ENCODE assay signal across 20 mouse cellular contexts in genomic region chr6:34355349-34355747, GRCm38 (mm10). TPM values are rescaled to one million over a fixed set of nuclear protein-coding genes. Genes with fewer than 3 reads are reported as not detected.
DNase-seq lines count a peak whose midpoint lies in the region; ATAC-seq and TF ChIP-seq lines count a peak whose summit lies in the region.
"Had no signal": no experiment of that assay in that cellular context is flagged by ENCODE, and none has a peak within 500 bp of the region (broad histone marks: within the 10 kb centered on the region; RNA-seq: fewer than 3 reads in every experiment).

No protein-coding gene starts in this region.

- H3K36me3 ChIP-seq in hindbrain, postnatal 0 days (ENCODE audit: insufficient read depth, low read length): no peaks in the 10 kb centered on the region
- no peaks in the 10 kb centered on the region for H3K36me3 ChIP-seq in hindbrain, embryonic 13.5 days
- no peaks in the 10 kb centered on the region for H3K36me3 ChIP-seq in testis, adult 2 months (ENCODE audit: control insufficient read depth, insufficient read depth, low read length)
- H3K36me3 ChIP-seq: neural tube, embryonic 13.5 days had no signal

- H3K4me2 ChIP-seq in hindbrain, postnatal 0 days (ENCODE audit: low read depth, low read length): no peak overlapping the region
- no peak overlapping the region for H3K4me2 ChIP-seq in hindbrain, embryonic 13.5 days
- H3K4me2 ChIP-seq: neural tube, embryonic 13.5 days had no signal

- no peak for TF ChIP-seq POLR2A in testis, adult 2 months (IDR thresholded peaks at IDR 0.05; ENCODE audit: control insufficient read depth, low read depth, low read length)

- H3K9ac ChIP-seq in hindbrain, postnatal 0 days (replicated peaks; ENCODE audit: low read length): no peak overlapping the region
- H3K9ac ChIP-seq in hindbrain, embryonic 13.5 days: no peak overlapping the region
- H3K9ac ChIP-seq: liver, embryonic 14.5 days; neural tube, embryonic 13.5 days had no signal

- H3K27me3 ChIP-seq in hindbrain, postnatal 0 days (ENCODE audit: insufficient read depth, low read length): no peaks in the 10 kb centered on the region
- no peaks in the 10 kb centered on the region for H3K27me3 ChIP-seq in hindbrain, embryonic 13.5 days
- no peaks in the 10 kb centered on the region for H3K27me3 ChIP-seq in testis, adult 2 months (ENCODE audit: control insufficient read depth, insufficient read depth, low read length)
- H3K27me3 ChIP-seq: neural tube, embryonic 13.5 days had no signal

- peak; percentile 19; the same call in 1 of the 2 replicates for TF ChIP-seq CTCF in hindbrain, postnatal 0 days (IDR thresholded peaks at IDR 0.05; ENCODE audit: low read depth)
- no peak for TF ChIP-seq CTCF in testis, adult 2 months (IDR thresholded peaks at IDR 0.05; ENCODE audit: control insufficient read depth, insufficient read depth, insufficient replicate concordance, low read depth, low read length)

- no peak overlapping the region for H3K27ac ChIP-seq in hindbrain, postnatal 0 days
- H3K27ac ChIP-seq in hindbrain, embryonic 13.5 days: no peak overlapping the region
- H3K27ac ChIP-seq in testis, adult 2 months (ENCODE audit: control insufficient read depth, insufficient read depth, low read depth, low read length): peak overlapping the region; percentile 55
- H3K27ac ChIP-seq: liver, embryonic 14.5 days; neural tube, embryonic 13.5 days had no signal

- peak; percentile 10 for DNase-seq in adrenal gland, postnatal 14 days
- no peak for DNase-seq in adrenal gland, postnatal 36 days
- no peak for DNase-seq in hindbrain, postnatal 0 days (ENCODE audit: low spot score)
- no peak for DNase-seq in testis, postnatal 10 days (ENCODE audit: low spot score)
- DNase-seq in urinary bladder, postnatal 36 days (ENCODE audit: low spot score in 2 of 2): no peak
- DNase-seq: cerebellum, adult 18-20 months; gastrocnemius, postnatal 25 days; kidney, adult 11 months; kidney, postnatal 25 days; right cerebral cortex, postnatal 25 days had no signal

- no peak for ATAC-seq in hindbrain, postnatal 0 days
- no peak for ATAC-seq in hindbrain, embryonic 13.5 days (ENCODE audit: low FRiP score)
- no peak for ATAC-seq in erythroblast, adult 5-6 weeks (replicated peaks; ENCODE audit: low FRiP score, poor library complexity, severe bottlenecking)

- H3K9me3 ChIP-seq in hindbrain, postnatal 0 days (ENCODE audit: low read length): no peaks in the 10 kb centered on the region
- no peaks in the 10 kb centered on the region for H3K9me3 ChIP-seq in hindbrain, embryonic 13.5 days
- H3K9me3 ChIP-seq: neural tube, embryonic 13.5 days had no signal

- no peaks in the 10 kb centered on the region for H3K4me1 ChIP-seq in hindbrain, postnatal 0 days (ENCODE audit: insufficient read depth, low read length)
- 0 out of 2 replicates have a peak, but pooled peaks cover 4% of the 10 kb centered on the region for H3K4me1 ChIP-seq in hindbrain, embryonic 13.5 days (replicated peaks)
- no peaks in the 10 kb centered on the region for H3K4me1 ChIP-seq in testis, adult 2 months (ENCODE audit: control insufficient read depth, insufficient read depth, low read length)

- H3K4me3 ChIP-seq in hindbrain, postnatal 0 days (ENCODE audit: low read length): no peak overlapping the region
- H3K4me3 ChIP-seq in hindbrain, embryonic 13.5 days: no peak overlapping the region
- peak overlapping the region; percentile 62; the same call in 1 of the 2 replicates for H3K4me3 ChIP-seq in testis, adult 2 months (ENCODE audit: control insufficient read depth, low read depth, low read length)
- H3K4me3 ChIP-seq: neural tube, embryonic 13.5 days had no signal

- WGBS in hindbrain, postnatal 0 days: 83% methylated on average over 6 of the region's 6 CpGs
- WGBS in hindbrain, embryonic 13.5 days: 82% methylated on average over 6 of the region's 6 CpGs

RNA-seq across cellular contexts. Expression of gene Akr1b8, which starts 1.4 kb away (rescaled TPM):
- total RNA-seq in adrenal gland, postnatal 14 days (2021): 153 and 188 TPM in 2 replicates
- total RNA-seq in adrenal gland, postnatal 36 days (2021): 100 to 1,000 TPM; 233 to 373 TPM
- total RNA-seq in hindbrain, postnatal 0 days (2014; rRNA removed): 1.6 and 2.0 TPM in 2 replicates
- polyA plus RNA-seq in hindbrain, postnatal 0 days (2015; fragmentation: Nextera tagmentation; extraction: Ambion mirVana): 3.2 and 3.8 TPM in 2 replicates
- 7.7 and 9.7 TPM in 2 replicates for polyA plus RNA-seq in hindbrain, embryonic 13.5 days (2015; fragmentation: Nextera tagmentation; extraction: Ambion mirVana)
- polyA plus RNA-seq in testis, adult 2 months (2012; rRNA removed): 26.1 and 29.6 TPM in 2 replicates
- total RNA-seq in erythroblast, adult 5-6 weeks (2015; ENCODE audit: low replicate concordance): not detected in 2 replicates
- not detected in 2 replicates for total RNA-seq in erythroblast, adult 5-6 weeks (2017; ENCODE audit: low replicate concordance)
- total RNA-seq: hematopoietic stem cell, adult 5-6 weeks; megakaryocyte-erythroid progenitor cell, adult 5-6 weeks had no signal

RNA-seq across cellular contexts. Expression of gene Akr1b10, which starts 28.7 kb away (rescaled TPM):
- total RNA-seq in adrenal gland, postnatal 14 days (2021): 105 and 111 TPM in 2 replicates
- 100 to 1,000 TPM; 142 to 220 TPM for total RNA-seq in adrenal gland, postnatal 36 days (2021)
- total RNA-seq in hindbrain, postnatal 0 days (2014; rRNA removed): 16.4 and 17.2 TPM in 2 replicates
- polyA plus RNA-seq in hindbrain, postnatal 0 days (2015; fragmentation: Nextera tagmentation; extraction: Ambion mirVana): 22.0 and 25.1 TPM in 2 replicates
- 10.4 and 12.1 TPM in 2 replicates for polyA plus RNA-seq in hindbrain, embryonic 13.5 days (2015; fragmentation: Nextera tagmentation; extraction: Ambion mirVana)
- 4.5 and 4.8 TPM in 2 replicates for polyA plus RNA-seq in testis, adult 2 months (2012; rRNA removed)
- total RNA-seq in erythroblast, adult 5-6 weeks (2015; ENCODE audit: low replicate concordance): 8.2 and 10.2 TPM in 2 replicates
- 3.5 and 7.1 TPM in 2 replicates for total RNA-seq in erythroblast, adult 5-6 weeks (2017; ENCODE audit: low replicate concordance)

RNA-seq across cellular contexts. Expression of gene Akr1b3, which starts 38.1 kb away (rescaled TPM):
- total RNA-seq in adrenal gland, postnatal 14 days (2021): 151 and 180 TPM in 2 replicates
- 100 to 1,000 TPM; 324 to 405 TPM for total RNA-seq in adrenal gland, postnatal 36 days (2021)
- total RNA-seq in hindbrain, postnatal 0 days (2014; rRNA removed): 78.2 and 84.9 TPM in 2 replicates
- polyA plus RNA-seq in hindbrain, postnatal 0 days (2015; fragmentation: Nextera tagmentation; extraction: Ambion mirVana): 97.5 and 106 TPM in 2 replicates
- 106 and 108 TPM in 2 replicates for polyA plus RNA-seq in hindbrain, embryonic 13.5 days (2015; fragmentation: Nextera tagmentation; extraction: Ambion mirVana)
- polyA plus RNA-seq in testis, adult 2 months (2012; rRNA removed): 233 and 258 TPM in 2 replicates
- 18.6 and 72.8 TPM in 2 replicates for total RNA-seq in erythroblast, adult 5-6 weeks (2015; ENCODE audit: low replicate concordance)
- 18.1 and 27.4 TPM in 2 replicates for total RNA-seq in erythroblast, adult 5-6 weeks (2017; ENCODE audit: low replicate concordance)

RNA-seq across cellular contexts. Expression of gene Akr1b7, which starts 56.8 kb away (rescaled TPM):
- 1,801 and 3,097 TPM in 2 replicates for total RNA-seq in adrenal gland, postnatal 14 days (2021)
- 1,000 to 10,000 TPM; 2,443 to 8,516 TPM for total RNA-seq in adrenal gland, postnatal 36 days (2021)
- total RNA-seq in hindbrain, postnatal 0 days (2014; rRNA removed): not detected in 2 replicates
- polyA plus RNA-seq in hindbrain, postnatal 0 days (2015; fragmentation: Nextera tagmentation; extraction: Ambion mirVana): 0.14 TPM in 1 of 2 replicates, not detected in the other
- polyA plus RNA-seq in hindbrain, embryonic 13.5 days (2015; fragmentation: Nextera tagmentation; extraction: Ambion mirVana): not detected in 2 replicates
- polyA plus RNA-seq in testis, adult 2 months (2012; rRNA removed): 0.07 and 64.1 TPM in 2 replicates
- 1.3 TPM in 1 of 2 replicates, not detected in the other for total RNA-seq in erythroblast, adult 5-6 weeks (2015; ENCODE audit: low replicate concordance)
- total RNA-seq in erythroblast, adult 5-6 weeks (2017; ENCODE audit: low replicate concordance): not detected in 2 replicates
- total RNA-seq: gastrocnemius, postnatal 25 days; hematopoietic stem cell, adult 5-6 weeks; layer of hippocampus, postnatal 25 days; left cerebral cortex, postnatal 36 days; megakaryocyte-erythroid progenitor cell, adult 5-6 weeks had no signal
- polyA plus RNA-seq: embryonic facial prominence, embryonic 11.5 days; neural tube, embryonic 13.5 days had no signal

Comparison
In these comparisons a context has a peak if more than half of its experiments do, and no peak if none do; other contexts are left out.
1. RNA of gene Akr1b8, which starts 1.4 kb away (total RNA-seq): 233 to 373 TPM in adrenal gland, postnatal 36 days and 153 to 188 TPM in adrenal gland, postnatal 14 days; 1.6 to 2.0 TPM in hindbrain, postnatal 0 days and not detected in erythroblast, adult 5-6 weeks; every median in the first group is over 10 times any median in the second.